Mouse (Mus musculus) urinary bladder, adult 2 months (tissue): ENCODE data around the gene Psme4. TPM values are rescaled to one million over a fixed set of nuclear protein-coding genes. Genes with fewer than 3 reads are reported as not detected.

Experiments used
- DNase-seq: peaks from one replicate; pipeline ENCODE4 v3.0.0; 2022; ENCODE audit warnings: low spot score
- polyA plus RNA-seq: library from polyadenylated mRNA; depleted of rRNA; stranded (reverse); fragments of >200 nt; gene quantifications from 2 replicates; pipeline ENCODE4 v1.2.3, GENCODE M21; 2012

The Psme4 gene
- polyA plus RNA-seq, 1 experiment, result 36.4 TPM

- no peak for DNase-seq
Observed at GRCm38 (mm10) chr11:30786230-30786983, 14.9 kb downstream of the Psme4 start.

GRCm38 (mm10) chr11:30792680-30793079 is 21.2 kb downstream of the Psme4 start:
- DNase-seq, result no peak

- DNase-seq, result no peak
Observed at GRCm38 (mm10) chr11:30793753-30794152, 22.2 kb downstream of the Psme4 start.

- DNase-seq, result no peak
Observed at GRCm38 (mm10) chr11:30797236-30797635, 25.7 kb downstream of the Psme4 start.

GRCm38 (mm10) chr11:30799496-30799895 is 28.0 kb downstream of the Psme4 start:
- DNase-seq, result no peak

- no peak for DNase-seq
Observed at GRCm38 (mm10) chr11:30800091-30800490, 28.6 kb downstream of the Psme4 start.

- DNase-seq, result no peak
Observed at GRCm38 (mm10) chr11:30802421-30802820, 30.9 kb downstream of the Psme4 start.

- DNase-seq, result no peak
Observed at GRCm38 (mm10) chr11:30821116-30821515, 49.6 kb downstream of the Psme4 start.

- DNase-seq, result no peak
Observed at GRCm38 (mm10) chr11:30838793-30839192, 67.3 kb downstream of the Psme4 start.

GRCm38 (mm10) chr11:30844355-30844754 is 72.8 kb downstream of the Psme4 start:
- no peak for DNase-seq

GRCm38 (mm10) chr11:30872425-30872824 is 100.9 kb downstream of the Psme4 start:
- no peak for DNase-seq

GRCm38 (mm10) chr11:30885171-30885871 is 113.8 kb downstream of the Psme4 start, which contains the start of the genes Gpr75 and Asb3:
Gene Gpr75, plus strand, starts transcription at chr11:30885358.
Gene Asb3, plus strand, starts transcription at chr11:30885416.
- DNase-seq, result peak; percentile 47

- no peak for DNase-seq
Observed at GRCm38 (mm10) chr11:30888153-30888552, 116.6 kb downstream of the Psme4 start.

- no peak for DNase-seq
Observed at GRCm38 (mm10) chr11:30896201-30896600, 124.7 kb downstream of the Psme4 start.

GRCm38 (mm10) chr11:30899312-30899711 is 127.8 kb downstream of the Psme4 start:
- DNase-seq, result no peak

GRCm38 (mm10) chr11:30912311-30912710 is 140.8 kb downstream of the Psme4 start:
- no peak for DNase-seq

- no peak for DNase-seq
Observed at GRCm38 (mm10) chr11:30920641-30921040, 149.1 kb downstream of the Psme4 start.

GRCm38 (mm10) chr11:30923283-30923682 is 151.8 kb downstream of the Psme4 start:
- DNase-seq, result no peak

- no peak for DNase-seq
Observed at GRCm38 (mm10) chr11:30928079-30928478, 156.6 kb downstream of the Psme4 start.

GRCm38 (mm10) chr11:30928498-30928897 is 157.0 kb downstream of the Psme4 start:
- DNase-seq, result no peak
